Mouse (Mus musculus) cerebellum, adult 2 months (tissue): ENCODE results near the gene Sdc3. TPM values are rescaled to one million over a fixed set of nuclear protein-coding genes. Genes with fewer than 3 reads are reported as not detected.

Experiments
- DNase-seq, 2 experiments: peaks; one replicate each; pipeline ENCODE4 v3.0.0; 2021
- H3K27ac ChIP-seq: fragments of 200-500 bp; 2 replicates; pipeline ENCODE4 v1.5.1; 2012; ENCODE audit warnings: low read length, control low read depth, inconsistent platforms; ENCODE audit not compliant: insufficient read depth
- H3K27me3 ChIP-seq: fragments of 200-500 bp; 2 replicates; pipeline ENCODE4 v1.6.1; 2012; ENCODE audit warnings: inconsistent platforms, mild to moderate bottlenecking, low read length, moderate library complexity; ENCODE audit not compliant: control insufficient read depth, insufficient read depth
- H3K4me1 ChIP-seq: fragments of 200-500 bp; 2 replicates; pipeline ENCODE4 v1.6.1; 2011; ENCODE audit warnings: low read length; ENCODE audit not compliant: control insufficient read depth, insufficient read depth
- H3K4me3 ChIP-seq: fragments of 200-500 bp; replicated peaks from 2 replicates; pipeline ENCODE3; 2011; ENCODE audit warnings: mild to moderate bottlenecking, low read depth, low read length, control low read depth; ENCODE audit not compliant: insufficient read depth
- CTCF ChIP-seq: fragments of 200-500 bp; IDR thresholded peaks from 2 replicates; pipeline ENCODE4 v1.5.1; 2011; ENCODE audit warnings: low read depth, mild to moderate bottlenecking, control low read depth, low read length, moderate library complexity, borderline replicate concordance; ENCODE audit not compliant: insufficient read depth
- POLR2A ChIP-seq: fragments of 200-500 bp; IDR thresholded peaks from 2 replicates; pipeline ENCODE4 v1.6.1; 2011; ENCODE audit warnings: low read length, control low read depth, borderline replicate concordance; ENCODE audit not compliant: insufficient read depth
- WGBS: fragments of 180-500 bp; shearing (Covaris S2); methylation state at CpG from one replicate; pipeline ENCODE4 v1.1.7; 2018; 5-methylcytosine and 5-hydroxymethylcytosine counted together
- polyA plus RNA-seq: library from polyadenylated mRNA; depleted of rRNA; stranded (reverse); fragments of >200 nt; gene quantifications from 2 replicates; pipeline ENCODE4 v1.2.3, GENCODE M21; 2012

The Sdc3 gene
- polyA plus RNA-seq, 1 experiment, result 105 TPM

- Histone ChIP-seq H3K4me1 (peaks cover 11% of the 10 kb centered on the region; the same call in 1 of the 2 replicates), H3K27me3 (no peaks in the 10 kb centered on the region), H3K27ac (no peak overlapping the region), H3K4me3 (no peak overlapping the region)
- no peak for DNase-seq
- WGBS, result 36% methylated on average over 10 of the region's 10 CpGs
- TF ChIP-seq CTCF, result no peak
- TF ChIP-seq POLR2A, result no peak
These were observed 14.7 kb upstream of the Sdc3 start for GRCm38 (mm10) chr4:130777647-130778046.

GRCm38 (mm10) chr4:130779037-130779436 is 13.3 kb upstream of the Sdc3 start:
- 20% methylated on average over 3 of the region's 3 CpGs for WGBS
- TF ChIP-seq CTCF (no peak), POLR2A (no peak)
- H3K27ac ChIP-seq, result no peak overlapping the region
- H3K4me1 ChIP-seq, result peaks cover 6% of the 10 kb centered on the region; the same call in 1 of the 2 replicates
- H3K27me3 ChIP-seq, result no peaks in the 10 kb centered on the region
- no peak overlapping the region for H3K4me3 ChIP-seq
- peak in 1 of 2 experiments; percentile 41 for DNase-seq

- H3K4me1 ChIP-seq, result peaks cover 3% of the 10 kb centered on the region; the same call in 1 of the 2 replicates
- TF ChIP-seq POLR2A (no peak), CTCF (no peak)
- no peak overlapping the region for H3K27ac ChIP-seq
- no peaks in the 10 kb centered on the region for H3K27me3 ChIP-seq
- DNase-seq, result no peak
- H3K4me3 ChIP-seq, result no peak overlapping the region
- WGBS, result 81% methylated on average over 2 of the region's 2 CpGs
These were observed 9.8 kb upstream of the Sdc3 start for GRCm38 (mm10) chr4:130782492-130782891.

- Histone ChIP-seq H3K27ac (no peak overlapping the region), H3K27me3 (no peaks in the 10 kb centered on the region), H3K4me3 (no peak overlapping the region), H3K4me1 (no peaks in the 10 kb centered on the region)
- 22% methylated on average over 4 of the region's 4 CpGs for WGBS
- TF ChIP-seq POLR2A, result no peak
- TF ChIP-seq CTCF, result peak; percentile 86
- peak in 1 of 2 experiments; percentile 56 for DNase-seq
These were observed 7.6 kb upstream of the Sdc3 start for GRCm38 (mm10) chr4:130784755-130785154.

DNA sequence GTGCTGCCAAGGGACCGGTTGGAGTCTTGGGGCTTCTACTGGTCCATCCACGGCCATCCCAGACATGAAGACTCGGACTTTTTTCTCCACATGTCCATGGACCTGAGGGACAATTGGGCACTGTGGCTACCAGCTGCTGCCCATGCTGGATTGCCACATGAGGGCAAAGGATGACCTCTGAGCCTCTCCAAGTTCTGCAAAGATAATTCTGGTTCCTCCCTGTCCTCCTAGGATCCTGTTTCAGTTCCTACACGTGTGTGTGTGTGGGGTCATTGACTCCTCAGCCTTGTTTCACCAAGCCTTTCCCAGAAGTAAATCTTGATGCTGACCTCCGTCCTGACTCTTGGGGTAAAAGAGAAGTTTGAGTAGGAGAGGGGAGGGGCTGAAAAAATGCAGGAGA is 4.8 kb upstream of the Sdc3 start:
- Histone ChIP-seq H3K4me1 (peaks cover 2% of the 10 kb centered on the region; the same call in 1 of the 2 replicates), H3K4me3 (no peak overlapping the region), H3K27me3 (no peaks in the 10 kb centered on the region), H3K27ac (no peak overlapping the region)
- DNase-seq, result no peak
- TF ChIP-seq CTCF (no peak), POLR2A (no peak)
- WGBS, result 67% methylated on average over 5 of the region's 5 CpGs

GRCm38 (mm10) chr4:130790180-130790579 is 2.2 kb upstream of the Sdc3 start:
- 6% methylated on average over 6 of the region's 6 CpGs for WGBS
- Histone ChIP-seq H3K27me3 (no peaks in the 10 kb centered on the region), H3K4me1 (peaks cover 11% of the 10 kb centered on the region), H3K27ac (no peak overlapping the region), H3K4me3 (no peak overlapping the region)
- TF ChIP-seq POLR2A, result no peak
- TF ChIP-seq CTCF, result peak; percentile 97
- DNase-seq, result peak; percentile 74 to 90

DNA sequence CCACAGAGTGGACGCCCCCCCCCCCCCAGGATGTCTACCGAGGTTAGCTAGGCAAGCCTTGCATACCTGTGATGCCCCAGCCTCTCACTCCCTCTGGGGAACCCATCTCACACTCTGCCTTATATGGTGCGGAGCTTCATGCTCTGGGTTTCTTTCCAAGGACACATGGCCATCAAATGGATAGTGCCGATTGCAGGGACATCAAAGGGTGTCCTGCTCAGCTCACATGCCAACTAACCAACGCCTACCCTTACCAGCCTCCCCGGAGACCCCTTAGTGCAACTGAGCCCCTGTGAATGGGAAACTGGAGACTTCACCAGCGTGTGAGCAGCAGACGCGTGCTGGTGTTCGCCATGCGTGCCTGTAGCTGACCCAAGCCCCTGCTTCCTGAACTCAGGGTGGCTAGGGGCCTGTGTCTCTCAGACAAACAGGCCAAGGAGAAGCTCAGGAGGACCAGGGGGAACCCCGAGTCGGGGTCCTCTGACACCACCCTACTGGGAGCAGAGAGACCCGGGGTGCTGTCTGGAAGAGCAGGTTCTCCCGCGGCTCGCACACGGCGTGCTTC is 444 bp upstream of the Sdc3 start:
- DNase-seq, result peak in 1 of 2 experiments; percentile 53
- peak overlapping the region; percentile 46 for H3K4me3 ChIP-seq
- WGBS, result 5% methylated on average over 19 of the region's 19 CpGs

DNA sequence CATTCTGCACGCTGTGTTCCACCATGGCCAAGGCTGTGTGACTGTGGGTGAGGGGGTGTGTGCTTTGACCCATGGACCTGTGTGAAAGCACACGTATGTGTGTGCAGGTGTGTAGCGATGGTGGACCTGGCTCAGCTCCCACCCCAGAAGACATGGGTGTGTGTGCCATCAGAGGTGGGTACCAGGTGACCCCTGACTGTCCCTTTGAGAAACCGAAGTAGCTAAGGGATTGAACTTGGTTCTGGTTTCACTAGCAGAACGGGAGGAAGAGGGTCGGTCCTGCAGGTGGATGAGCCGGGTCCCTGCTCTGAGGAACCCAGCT is 804 bp downstream of the Sdc3 start:
- peak overlapping the region; percentile 81 for H3K4me3 ChIP-seq
- no peaks in the 10 kb centered on the region for H3K27me3 ChIP-seq
- WGBS, result 22% methylated on average over 7 of the region's 7 CpGs
- no peak for TF ChIP-seq CTCF
- TF ChIP-seq POLR2A, result no peak
- no peak overlapping the region for H3K27ac ChIP-seq
- no peak for DNase-seq
- H3K4me1 ChIP-seq, result peaks cover 22% of the 10 kb centered on the region

More for the DNA sequence above, 444 bp upstream of the Sdc3 start:
- Histone ChIP-seq H3K27ac (no peak overlapping the region), H3K27me3 (no peaks in the 10 kb centered on the region), H3K4me1 (peaks cover 12% of the 10 kb centered on the region)
- no peak for TF ChIP-seq CTCF
- no peak for TF ChIP-seq POLR2A
